In the genomic region with DNA sequence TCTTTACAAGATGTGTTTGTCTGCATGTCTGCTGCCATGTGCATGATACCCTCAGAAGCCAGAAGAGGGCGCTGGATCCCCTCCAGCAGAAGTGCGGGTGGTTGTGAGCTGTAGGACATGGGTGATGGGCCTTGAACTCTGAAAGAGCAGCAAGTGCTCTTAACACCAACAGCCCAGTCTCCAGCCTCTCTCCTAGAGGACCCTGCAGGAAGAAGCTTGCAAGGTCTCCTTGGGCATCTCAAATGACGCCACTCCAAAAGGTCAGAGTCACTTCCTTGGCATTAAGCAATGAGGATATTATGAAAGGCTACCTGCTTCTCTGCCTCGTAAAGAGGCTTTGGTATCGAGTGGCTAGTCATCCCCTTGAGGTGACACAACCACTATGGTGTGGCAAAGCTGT, we compare ENCODE assay signal across 1 mouse cellular context.
TF ChIP-seq lines count a peak whose summit lies in the region.

No protein-coding gene starts in this region.

TF ChIP-seq in CH12.LX, 34 proteins besides CTCF, POLR2A, EP300 and RAD21 (continued from another document):
- TF ChIP-seq ZKSCAN1 (IDR thresholded peaks at IDR 0.05; ENCODE audit: borderline replicate concordance, low read depth, low read length) (no peak), HCFC1 (IDR thresholded peaks at IDR 0.05; ENCODE audit: low read depth, low read length) (no peak), KAT2A (IDR thresholded peaks at IDR 0.05; ENCODE audit: insufficient replicate concordance, low read length) (no peak), MAZ (IDR thresholded peaks at IDR 0.05; ENCODE audit: low read depth, low read length) (no peak), USF1 (IDR thresholded peaks at IDR 0.05; ENCODE audit: low read depth, low read length) (no peak), RCOR1 (conservative IDR thresholded peaks at IDR 0.05; ENCODE audit: low read depth, low read length) (no peak), GABPA (IDR thresholded peaks at IDR 0.05; ENCODE audit: insufficient replicate concordance, low read depth, low read length) (no peak), BHLHE40 (IDR thresholded peaks at IDR 0.05; ENCODE audit: low read depth, low read length) (no peak), PAX5 (IDR thresholded peaks at IDR 0.05; ENCODE audit: low read length) (no peak), NRF1 (IDR thresholded peaks at IDR 0.05; ENCODE audit: low read depth, low read length) (no peak), ELF1 (IDR thresholded peaks at IDR 0.05; ENCODE audit: low read depth, low read length) (no peak), ETS1 (conservative IDR thresholded peaks at IDR 0.05; ENCODE audit: low read depth, low read length) (no peak), JUN (IDR thresholded peaks at IDR 0.05; ENCODE audit: insufficient read depth, low read depth, low read length) (no peak), MYC (IDR thresholded peaks at IDR 0.05; ENCODE audit: low read depth, low read length) (peak; percentile 91), ZNF384 (IDR thresholded peaks at IDR 0.05; ENCODE audit: low read depth, low read length) (no peak), JUND (conservative IDR thresholded peaks at IDR 0.05; ENCODE audit: low read depth, low read length) (no peak), IRF4 (IDR thresholded peaks at IDR 0.05; ENCODE audit: low read depth, low read length) (peak; percentile 22; the same call in 1 of the 2 replicates), USF2 (conservative IDR thresholded peaks at IDR 0.05; ENCODE audit: low read depth, low read length) (no peak), CHD1 (IDR thresholded peaks at IDR 0.05; ENCODE audit: low read depth, low read length) (no peak), MXI1 (IDR thresholded peaks at IDR 0.05; ENCODE audit: low read depth, low read length) (no peak), TBP (conservative IDR thresholded peaks at IDR 0.05; ENCODE audit: low read depth, low read length) (no peak)
